Mouse (Mus musculus): ENCODE data around the gene Usp17lb.
"Not testable (repeated sequence)": the region's sequence is repeated elsewhere in the genome, so short reads cannot be mapped to it uniquely, and the experiment has no call there.

Gene Usp17lb

GRCm38 (mm10) chr7:104842503-104842902, at the start of gene Usp17lb:
TSS of gene Usp17lb (minus strand) at chr7:104842603.
- no peak for DNase-seq (ENCODE audit: low spot score in 2 of 2)

GRCm38 (mm10) chr7:104877731-104878130, 35.3 kb upstream of the Usp17lb start, which contains the start of gene Olfr665:
TSS of gene Olfr665 (plus strand) at chr7:104878031.
- DNase-seq (ENCODE audit: low spot score in 2 of 2), result no peak

- no peak for DNase-seq (ENCODE audit: low spot score in 2 of 2)
These were observed 19.0 kb upstream of the Usp17lb start for GRCm38 (mm10) chr7:104861381-104861780.

GRCm38 (mm10) chr7:104857683-104858082, 15.3 kb upstream of the Usp17lb start:
- DNase-seq (ENCODE audit: low spot score in 2 of 2), result no peak

GRCm38 (mm10) chr7:104856709-104857108, 14.3 kb upstream of the Usp17lb start, which contains the start of gene Usp17la:
TSS of gene Usp17la (plus strand) at chr7:104857009.
- DNase-seq (ENCODE audit: low spot score in 2 of 2), result not testable (repeated sequence)

GRCm38 (mm10) chr7:104855248-104855750, 12.9 kb upstream of the Usp17lb start:
- DNase-seq (ENCODE audit: low spot score in 2 of 2), result no peak

- not testable (repeated sequence) for DNase-seq (ENCODE audit: low spot score in 2 of 2)
These were observed 9.1 kb upstream of the Usp17lb start for GRCm38 (mm10) chr7:104851546-104851945.

- DNase-seq (ENCODE audit: low spot score in 2 of 2), result no peak
These were observed 1.4 kb upstream of the Usp17lb start for GRCm38 (mm10) chr7:104843731-104844287.

GRCm38 (mm10) chr7:104810335-104810734, 32.1 kb downstream of the Usp17lb start:
- DNase-seq (ENCODE audit: low spot score in 2 of 2), result not testable (repeated sequence)

- no peak for DNase-seq (ENCODE audit: low spot score in 2 of 2)
These were observed 51.6 kb downstream of the Usp17lb start for GRCm38 (mm10) chr7:104790796-104791195.

All from urinary bladder, postnatal 36 days (tissue).